Mouse (Mus musculus) erythroblast, embryonic 14.5 days (primary cell): ENCODE data around the gene AL607142.1. TPM values are rescaled to one million over a fixed set of nuclear protein-coding genes. Genes with fewer than 3 reads are reported as not detected.

Source experiments
- H3K27me3 ChIP-seq: 2 replicates; pipeline ENCODE4 v1.6.1; 2012; ENCODE audit warnings: inconsistent platforms; ENCODE audit not compliant: control insufficient read depth
- H3K36me3 ChIP-seq: 2 replicates; pipeline ENCODE4 v1.6.1; 2012; ENCODE audit warnings: mild to moderate bottlenecking, inconsistent platforms; ENCODE audit not compliant: control insufficient read depth
- H3K4me1 ChIP-seq: 2 replicates; pipeline ENCODE4 v1.6.1; 2012; ENCODE audit warnings: inconsistent platforms; ENCODE audit not compliant: control insufficient read depth
- H3K4me3 ChIP-seq: replicated peaks from 2 replicates; pipeline ENCODE3; 2012; ENCODE audit warnings: moderate library complexity, mild to moderate bottlenecking, inconsistent platforms
- H3K9me3 ChIP-seq: 2 replicates; pipeline ENCODE4 v1.6.1; 2012; ENCODE audit warnings: low read length, inconsistent platforms, mixed read lengths; ENCODE audit not compliant: control insufficient read depth
- GATA1 ChIP-seq: IDR thresholded peaks from 2 replicates; pipeline ENCODE4 v1.6.1; 2012; ENCODE audit warnings: low read length, inconsistent platforms, mixed read lengths
- TAL1 ChIP-seq: IDR thresholded peaks from 3 replicates; pipeline ENCODE4 v1.6.1; 2012; ENCODE audit warnings: low read length, inconsistent platforms, mixed read lengths
- polyA plus RNA-seq: library from polyadenylated mRNA; stranded (reverse); fragments of >175 nt; gene quantifications from 2 replicates; pipeline ENCODE4 v1.2.3, GENCODE M21; 2012

AL607142.1 gene
- not detected in 2 replicates for polyA plus RNA-seq

DNA sequence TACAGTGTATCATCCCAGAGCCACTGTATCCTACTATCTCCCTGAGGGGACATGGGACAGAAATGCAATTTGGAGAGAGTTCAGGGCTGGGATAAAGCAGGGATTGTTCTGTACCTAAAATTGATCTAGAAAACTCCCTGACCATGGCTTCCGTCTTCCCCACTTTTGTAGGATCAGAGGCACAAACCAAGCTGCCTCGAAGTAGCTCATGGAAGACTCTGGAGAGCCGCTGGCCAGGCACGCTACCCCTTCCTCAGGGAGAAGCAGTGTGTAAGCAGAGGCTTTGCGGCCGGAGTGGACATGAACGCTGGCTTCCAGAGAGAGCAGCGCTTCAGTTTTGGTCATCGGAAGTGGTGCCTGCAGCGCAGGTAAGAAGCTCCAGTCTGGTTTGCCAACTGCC lies at the start of gene AL607142.1:
TSS of gene AL607142.1 (plus strand) at position 301 of the 400 bp plus-strand sequence.
- H3K4me3 ChIP-seq, result no peak within 1 kb of the TSS
- H3K27me3 ChIP-seq, result no peaks in the 10 kb centered on the region
- H3K4me1 ChIP-seq, result no peaks in the 10 kb centered on the region
- no peaks in the 10 kb centered on the region for H3K9me3 ChIP-seq
- TF ChIP-seq GATA1, result no peak
- TF ChIP-seq TAL1, result no peak
- no peaks in the 10 kb centered on the region for H3K36me3 ChIP-seq

DNA sequence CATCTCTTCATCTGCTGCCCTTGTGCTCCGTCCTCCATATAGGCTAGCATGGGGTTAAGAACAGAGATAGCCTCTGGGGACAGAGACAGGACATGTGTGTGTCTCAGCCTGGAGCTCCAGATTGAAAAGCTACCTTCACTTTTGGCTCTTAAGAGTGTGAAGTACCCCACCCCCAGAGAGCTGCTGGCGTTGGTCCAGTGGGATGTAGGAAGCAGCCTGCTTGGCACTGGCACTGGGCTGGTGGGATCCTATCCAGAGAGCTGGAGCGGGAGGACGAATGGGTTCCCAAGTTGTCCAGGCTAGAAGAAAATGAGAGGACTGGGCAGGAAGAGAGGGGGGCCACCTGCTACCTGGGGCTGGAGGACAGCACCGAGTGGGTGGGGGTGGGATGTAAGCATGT lies 46.4 kb upstream of the AL607142.1 start:
- H3K4me1 ChIP-seq, result no peaks in the 10 kb centered on the region
- no peaks in the 10 kb centered on the region for H3K27me3 ChIP-seq
- H3K36me3 ChIP-seq, result no peaks in the 10 kb centered on the region
- no peaks in the 10 kb centered on the region for H3K9me3 ChIP-seq
- TF ChIP-seq TAL1 (no peak), GATA1 (no peak)
- no peak overlapping the region for H3K4me3 ChIP-seq

DNA sequence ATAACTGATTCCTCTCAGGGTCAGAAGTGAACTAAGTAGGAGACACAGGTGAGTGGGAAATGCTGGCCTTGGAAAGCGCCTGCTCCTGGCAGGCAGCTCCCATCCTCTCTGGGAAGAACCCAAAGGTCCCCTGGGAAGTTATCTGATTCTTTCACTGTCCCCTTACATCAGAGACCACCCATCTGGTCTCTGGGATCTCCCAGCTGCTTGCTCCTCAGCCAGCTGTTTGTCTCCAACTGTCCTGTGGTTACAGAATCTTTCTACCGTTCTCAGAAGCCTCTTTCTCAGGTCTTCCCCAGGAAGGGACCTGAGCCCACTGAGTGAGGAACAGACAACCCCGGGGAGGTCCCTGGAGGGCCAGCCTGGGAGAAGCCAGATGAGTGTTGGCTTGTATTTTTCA lies 42.4 kb upstream of the AL607142.1 start:
- TF ChIP-seq GATA1 (no peak), TAL1 (no peak)
- Histone ChIP-seq H3K27me3 (no peaks in the 10 kb centered on the region), H3K9me3 (no peaks in the 10 kb centered on the region), H3K36me3 (no peaks in the 10 kb centered on the region), H3K4me1 (no peaks in the 10 kb centered on the region), H3K4me3 (no peak overlapping the region)

DNA sequence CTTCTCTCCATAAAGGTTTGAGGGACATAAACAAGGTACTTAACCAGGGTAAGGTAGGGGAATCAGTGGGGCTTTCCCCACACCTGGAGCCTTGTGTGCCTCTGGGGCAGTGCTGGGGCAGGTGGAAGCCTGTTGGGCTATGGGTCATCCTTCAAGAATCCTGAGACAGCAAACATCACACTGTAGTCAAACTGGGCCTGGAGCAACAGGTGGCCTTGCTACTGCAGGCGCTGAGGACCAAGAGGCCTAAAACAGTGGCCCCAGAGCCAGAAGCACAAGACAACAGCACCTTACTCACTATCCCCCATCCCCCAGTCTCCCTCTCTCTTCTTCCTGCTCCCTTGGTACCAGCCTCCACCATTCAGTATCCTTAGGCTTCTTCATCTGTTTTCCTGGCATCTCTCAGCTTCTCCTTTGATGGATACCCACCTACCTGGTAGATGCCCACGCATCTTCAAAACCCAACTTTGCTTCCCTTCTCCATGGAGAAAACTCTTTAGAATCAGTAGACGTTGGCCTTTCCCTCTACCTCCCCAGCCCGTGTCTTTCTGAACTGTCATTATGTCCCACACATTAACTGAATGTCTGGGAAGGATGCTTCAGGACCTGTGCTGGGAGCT lies 41.5 kb upstream of the AL607142.1 start:
- Histone ChIP-seq H3K4me3 (no peak overlapping the region), H3K9me3 (no peaks in the 10 kb centered on the region)

DNA sequence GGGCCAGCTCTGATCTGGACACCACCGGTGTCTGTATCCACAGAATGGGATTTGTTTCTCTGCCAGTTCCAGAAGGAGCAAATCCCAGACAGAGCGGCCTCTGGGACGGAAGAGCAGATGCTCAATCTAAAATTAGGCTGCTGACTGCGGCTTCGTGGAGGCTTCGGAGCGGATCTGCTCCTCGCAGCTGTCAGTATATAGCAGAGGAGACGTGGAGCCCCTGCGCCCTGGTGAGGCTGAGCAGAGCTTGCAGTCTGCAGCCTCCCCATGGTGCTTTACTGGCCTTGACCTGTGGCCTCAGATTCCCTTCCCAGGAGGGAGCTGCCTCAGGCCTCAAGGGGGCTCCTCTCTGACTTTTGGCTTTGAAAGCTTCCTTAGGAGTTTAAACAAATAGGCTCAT lies 40.7 kb upstream of the AL607142.1 start:
- TF ChIP-seq GATA1 (no peak), TAL1 (no peak)
- Histone ChIP-seq H3K36me3 (no peaks in the 10 kb centered on the region), H3K4me3 (no peak overlapping the region), H3K9me3 (no peaks in the 10 kb centered on the region), H3K27me3 (no peaks in the 10 kb centered on the region), H3K4me1 (no peaks in the 10 kb centered on the region)

More for the DNA sequence above, 41.5 kb upstream of the AL607142.1 start:
- Histone ChIP-seq H3K36me3 (no peaks in the 10 kb centered on the region), H3K27me3 (no peaks in the 10 kb centered on the region), H3K4me1 (no peaks in the 10 kb centered on the region)
- TF ChIP-seq GATA1, result no peak
- no peak for TF ChIP-seq TAL1

DNA sequence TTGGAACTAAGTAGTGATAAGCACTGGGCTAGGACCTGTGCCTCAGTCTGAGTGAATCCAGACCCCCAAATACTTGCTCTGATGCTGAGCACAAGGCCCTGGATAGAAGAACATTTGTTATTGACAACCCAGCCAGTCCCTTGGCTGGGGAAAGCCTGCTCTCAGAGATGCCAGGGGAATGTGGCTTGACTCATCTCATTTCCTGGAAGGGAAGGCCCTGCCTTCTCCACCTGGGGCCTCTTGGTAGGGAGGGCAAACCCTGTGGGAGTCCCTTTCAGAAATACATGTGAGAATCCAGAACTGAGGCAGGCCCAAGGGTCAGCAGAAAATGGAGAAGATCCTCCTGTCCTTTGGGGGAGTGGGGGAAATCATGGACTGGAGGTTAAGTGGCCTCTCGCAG lies 37.1 kb upstream of the AL607142.1 start:
- Histone ChIP-seq H3K9me3 (no peaks in the 10 kb centered on the region), H3K27me3 (peaks cover 15% of the 10 kb centered on the region), H3K4me3 (no peak overlapping the region), H3K4me1 (no peaks in the 10 kb centered on the region), H3K36me3 (no peaks in the 10 kb centered on the region)
- TF ChIP-seq TAL1 (no peak), GATA1 (no peak)

DNA sequence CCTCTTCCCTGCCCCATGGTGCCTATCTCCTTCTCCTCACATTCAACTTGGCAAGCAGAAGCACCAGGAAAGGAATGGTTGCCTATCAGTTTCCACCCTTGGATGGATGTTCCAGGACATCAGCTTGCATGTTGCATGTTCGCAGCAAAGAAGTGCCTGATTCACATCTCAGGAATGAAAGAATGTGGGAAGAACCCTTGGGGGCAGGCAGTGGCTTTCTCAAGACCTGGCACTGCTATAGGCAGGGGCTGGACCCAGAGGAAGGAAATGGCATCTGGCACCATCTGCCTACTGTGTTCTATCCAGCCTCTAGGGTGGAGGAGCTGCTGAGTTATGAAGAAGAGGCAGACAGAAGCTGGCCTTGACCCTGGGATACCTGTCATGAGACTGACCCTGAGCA lies 34.9 kb upstream of the AL607142.1 start:
- H3K9me3 ChIP-seq, result no peaks in the 10 kb centered on the region
- H3K36me3 ChIP-seq, result no peaks in the 10 kb centered on the region
- H3K27me3 ChIP-seq, result peaks cover 35% of the 10 kb centered on the region
- TF ChIP-seq GATA1, result no peak
- no peak for TF ChIP-seq TAL1
- no peak overlapping the region for H3K4me3 ChIP-seq
- no peaks in the 10 kb centered on the region for H3K4me1 ChIP-seq

DNA sequence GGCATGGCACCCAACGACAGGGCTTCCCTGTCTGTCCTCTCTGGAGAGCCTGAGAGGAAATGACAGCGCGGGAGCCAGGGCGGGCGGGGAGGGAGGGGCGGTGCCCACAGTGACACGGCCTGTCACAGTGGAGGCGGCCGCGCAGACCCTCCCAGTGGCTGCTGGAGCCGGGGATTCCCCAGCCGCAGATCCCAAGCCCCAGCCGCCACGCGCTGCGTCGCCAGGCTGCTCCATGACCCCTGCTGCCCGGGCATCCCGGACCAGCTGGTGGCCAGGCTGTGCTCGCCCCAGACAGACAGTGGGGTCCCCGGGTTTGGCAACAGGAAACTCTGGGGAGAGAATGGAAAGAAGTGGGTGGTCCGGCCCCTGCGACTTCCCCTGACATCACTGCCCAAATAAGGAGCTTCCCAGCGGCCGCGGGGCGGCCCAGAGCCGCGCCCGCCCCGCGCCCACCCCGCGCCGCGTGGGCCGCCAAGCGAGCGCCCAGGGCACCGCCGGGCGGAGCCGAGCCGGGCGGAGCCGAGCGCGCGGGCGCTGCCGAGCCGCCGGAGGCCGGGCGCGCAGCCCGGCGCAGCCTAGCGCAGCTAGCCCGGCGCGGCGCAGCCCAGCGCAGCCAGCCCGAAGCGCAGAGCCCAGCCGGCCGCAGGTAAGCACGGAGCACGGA lies 32.3 kb upstream of the AL607142.1 start:
- H3K4me3 ChIP-seq, result peak overlapping the region; percentile 12
- H3K27me3 ChIP-seq, result peaks cover 35% of the 10 kb centered on the region
- H3K4me1 ChIP-seq, result no peaks in the 10 kb centered on the region
- H3K36me3 ChIP-seq, result no peaks in the 10 kb centered on the region
- no peaks in the 10 kb centered on the region for H3K9me3 ChIP-seq
- TF ChIP-seq TAL1 (no peak), GATA1 (no peak)

DNA sequence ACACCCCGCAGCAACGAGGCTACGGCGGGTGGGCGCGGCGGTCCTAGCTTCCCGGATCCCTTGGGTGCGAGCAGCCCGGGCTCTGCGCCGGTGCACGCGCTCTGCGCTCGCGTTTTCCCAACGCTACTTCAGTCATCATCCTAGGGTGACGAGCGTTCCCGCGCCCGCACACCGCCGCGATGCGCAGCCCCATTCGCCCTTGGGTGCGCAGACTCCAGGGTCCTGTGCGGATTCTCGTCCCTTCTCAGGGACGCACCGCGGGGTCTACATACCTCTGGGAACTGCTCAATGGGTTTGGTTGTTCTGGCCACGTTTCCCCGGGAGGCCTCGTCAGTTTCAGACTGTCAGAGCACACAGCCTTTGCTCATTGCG lies 31.8 kb upstream of the AL607142.1 start:
- Histone ChIP-seq H3K27me3 (peaks cover 35% of the 10 kb centered on the region), H3K36me3 (no peaks in the 10 kb centered on the region), H3K4me3 (peak overlapping the region; percentile 12), H3K4me1 (no peaks in the 10 kb centered on the region), H3K9me3 (no peaks in the 10 kb centered on the region)
- TF ChIP-seq TAL1, result no peak
- TF ChIP-seq GATA1, result no peak

DNA sequence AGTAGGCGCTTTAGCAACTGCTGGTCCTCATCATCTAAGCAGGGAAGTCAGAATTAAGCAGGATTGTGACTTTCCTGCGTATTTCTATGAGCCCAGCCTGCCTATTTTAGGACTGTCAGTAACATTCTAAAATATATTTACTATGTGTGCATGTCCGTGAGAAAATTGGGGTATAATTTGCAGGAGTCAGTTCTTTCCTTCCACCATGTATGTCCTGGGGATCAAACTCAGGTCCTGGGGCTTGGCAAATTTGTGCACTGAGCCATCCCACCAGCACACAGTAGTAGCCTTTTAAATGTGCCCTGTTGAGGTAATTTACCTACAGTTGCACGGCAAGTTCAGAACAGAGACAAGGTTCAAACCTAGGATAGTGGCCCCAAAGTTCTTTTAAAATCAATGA lies 28.5 kb upstream of the AL607142.1 start:
- Histone ChIP-seq H3K4me3 (no peak overlapping the region), H3K27me3 (peaks cover 33% of the 10 kb centered on the region), H3K4me1 (no peaks in the 10 kb centered on the region), H3K36me3 (no peaks in the 10 kb centered on the region), H3K9me3 (no peaks in the 10 kb centered on the region)
- TF ChIP-seq GATA1 (no peak), TAL1 (no peak)
